Mouse (Mus musculus) activated CD4-positive, CD25-positive, alpha-beta regulatory T cell, adult 4 months (primary cell): ENCODE measurements around the gene Kremen2. TPM values are rescaled to one million over a fixed set of nuclear protein-coding genes. Genes with fewer than 3 reads are reported as not detected.

Source experiments
- ATAC-seq: one replicate; pipeline ENCODE4 v1.8.0; 2017
- polyA plus RNA-seq, 2 experiments: library from polyadenylated mRNA; unstranded; fragments of 100-300 nt; shearing (Covaris generic); gene quantifications; one replicate each; pipeline ENCODE4 v1.2.1; 2017

Kremen2 gene
- polyA plus RNA-seq, 2 experiments from 2014 or later: 0.71 to 1.2 TPM

DNA sequence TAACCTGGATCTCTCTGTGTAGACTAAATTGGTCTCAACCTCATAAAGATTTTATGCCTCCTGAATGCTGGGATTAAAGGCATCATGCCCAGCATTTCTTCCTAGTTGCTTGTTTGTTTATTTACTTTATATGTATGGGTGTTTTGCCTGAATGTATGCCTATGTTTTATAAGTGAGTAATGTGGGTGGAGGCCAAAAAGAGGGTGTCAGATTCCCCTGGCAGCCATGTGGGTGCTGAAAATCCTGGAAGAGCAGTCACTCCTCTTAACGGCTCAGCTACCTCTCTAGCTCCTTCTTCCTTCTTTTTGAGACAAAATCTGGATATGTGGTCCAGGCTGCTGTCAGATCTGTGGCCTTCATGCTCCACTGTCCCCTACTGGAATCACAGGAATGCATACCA lies 15.2 kb downstream of the Kremen2 start:
- ATAC-seq: no peak

- no peak for ATAC-seq
These were observed 18.9 kb downstream of the Kremen2 start for GRCm38 (mm10) chr17:23726758-23727142.

- peak; percentile 91 for ATAC-seq
These were observed 19.5 kb downstream of the Kremen2 start, which contains the start of gene Pkmyt1 for GRCm38 (mm10) chr17:23725999-23726757. Gene Pkmyt1, plus strand, starts transcription at chr17:23726336.

- ATAC-seq: no peak
These were observed 20.2 kb downstream of the Kremen2 start for GRCm38 (mm10) chr17:23725477-23725876.

DNA sequence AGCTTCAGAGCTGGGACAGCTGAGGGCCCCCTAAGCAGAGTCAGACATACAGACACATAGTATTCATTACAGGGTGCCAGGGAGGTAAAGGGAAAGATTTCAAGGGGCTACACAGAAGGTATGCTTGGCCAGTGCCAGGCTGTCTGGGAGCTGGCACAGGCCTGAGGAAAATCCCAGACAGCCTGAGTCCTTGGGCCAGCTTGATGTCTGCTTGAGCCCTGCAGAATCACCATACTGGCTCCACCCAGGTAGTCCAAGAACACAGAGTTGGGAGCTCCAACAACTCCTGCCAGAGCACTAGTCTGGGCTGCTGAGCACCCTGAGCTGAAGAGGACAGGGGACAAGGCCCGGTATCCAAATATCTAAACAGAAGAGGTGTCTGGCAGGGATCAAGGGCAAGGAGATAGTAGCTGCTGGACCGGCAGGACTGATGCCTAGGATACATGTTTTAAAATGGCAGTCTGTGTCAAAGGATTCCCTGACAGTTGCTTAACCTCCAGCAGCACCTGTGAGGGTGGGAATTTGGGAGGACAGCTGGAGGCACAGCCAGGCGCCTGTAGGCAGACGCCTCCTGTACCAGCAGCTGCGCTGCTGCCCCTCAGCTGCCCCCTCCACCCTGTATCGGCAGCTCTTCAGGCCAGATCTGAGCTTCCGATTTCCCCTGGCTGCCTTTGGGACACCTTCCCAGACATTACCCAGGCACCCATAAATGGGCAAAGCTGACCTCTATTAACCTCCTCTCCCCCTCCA lies 23.1 kb downstream of the Kremen2 start, which contains the start of gene 1520401A03Rik:
Gene 1520401A03Rik, minus strand, starts transcription at position 408 of the 750 bp plus-strand sequence.
- ATAC-seq: no peak

- ATAC-seq: no peak
These were observed 23.7 kb downstream of the Kremen2 start for GRCm38 (mm10) chr17:23721886-23722285.

GRCm38 (mm10) chr17:23719455-23719854 lies 26.2 kb downstream of the Kremen2 start:
- ATAC-seq: no peak

DNA sequence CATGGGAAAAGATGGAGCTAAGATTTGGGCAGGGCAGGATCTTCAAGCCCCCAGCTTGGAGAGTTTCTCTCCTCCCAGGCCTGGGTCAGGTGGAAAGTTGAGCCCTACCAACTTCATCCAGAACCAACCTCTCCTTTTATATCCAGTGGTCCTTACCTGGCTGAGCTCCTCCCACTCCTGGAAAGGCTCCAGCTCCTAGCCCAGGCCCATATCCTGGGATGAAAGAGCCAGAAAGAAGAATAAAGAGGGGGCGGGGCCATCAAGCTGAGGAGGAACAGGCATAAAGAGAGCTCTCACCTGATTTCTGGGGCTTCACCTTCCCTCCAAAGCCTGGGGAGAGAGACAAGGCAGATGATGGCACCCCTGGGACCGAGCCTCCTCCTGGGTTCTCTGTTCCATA lies 28.6 kb downstream of the Kremen2 start:
- ATAC-seq: no peak

GRCm38 (mm10) chr17:23706212-23706611 lies 39.4 kb downstream of the Kremen2 start:
- peak; percentile 69 for ATAC-seq

DNA sequence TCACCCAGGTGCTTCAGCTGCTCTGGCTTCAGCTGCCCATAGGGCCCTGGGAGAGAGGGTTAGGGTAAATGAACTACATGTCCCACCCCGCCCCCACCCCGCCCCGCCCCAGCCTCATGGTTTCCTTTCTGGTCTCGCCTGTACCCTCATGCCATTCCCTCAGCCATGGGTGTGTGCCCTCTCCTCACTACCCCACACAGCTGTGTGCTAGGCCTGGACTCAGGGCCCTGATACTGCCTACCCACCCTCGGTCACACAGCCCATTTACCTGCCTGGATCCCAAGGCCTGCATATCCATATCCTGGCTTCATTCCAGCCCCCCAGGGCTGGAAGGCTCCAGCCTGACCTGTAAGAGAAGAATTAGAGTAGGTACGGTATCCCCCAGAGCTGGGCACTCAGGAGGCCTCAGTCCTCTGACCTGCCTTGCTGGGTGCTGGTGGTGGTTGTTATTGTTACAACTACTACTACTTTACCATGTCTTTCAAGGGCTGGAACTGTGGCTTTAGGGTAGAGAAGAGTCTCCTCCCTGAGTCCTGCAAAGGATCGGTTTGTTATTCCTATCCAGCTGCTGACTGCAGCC lies 40.0 kb downstream of the Kremen2 start:
- ATAC-seq: no peak

GRCm38 (mm10) chr17:23704741-23705140 lies 40.9 kb downstream of the Kremen2 start:
- no peak for ATAC-seq

DNA sequence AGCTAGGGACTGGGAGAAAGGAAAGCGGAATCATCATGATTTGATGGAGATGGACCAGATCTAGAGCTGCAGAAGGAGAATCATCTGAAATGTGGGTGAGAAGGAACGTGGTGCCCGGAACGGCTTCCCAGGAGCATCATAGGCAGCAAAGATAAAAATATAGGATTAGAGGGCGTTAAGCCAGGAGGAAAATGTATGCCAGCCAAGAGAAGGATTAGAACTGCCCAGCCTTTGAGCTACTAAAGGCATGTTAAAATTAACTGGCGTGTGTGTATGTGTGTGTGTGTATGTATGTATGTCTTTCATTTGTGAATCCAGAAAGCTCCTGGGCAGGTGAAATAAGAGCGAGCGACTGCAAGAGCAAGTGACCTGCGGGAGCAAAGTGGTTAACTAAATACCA lies 42.3 kb downstream of the Kremen2 start:
- ATAC-seq: no peak

- ATAC-seq: peak; percentile 98
These were observed 45.6 kb downstream of the Kremen2 start for GRCm38 (mm10) chr17:23700079-23700478.

GRCm38 (mm10) chr17:23699131-23700077 lies 46.2 kb downstream of the Kremen2 start:
- ATAC-seq: no peak

GRCm38 (mm10) chr17:23695801-23696200 lies 49.8 kb downstream of the Kremen2 start:
- ATAC-seq: no peak

GRCm38 (mm10) chr17:23694491-23694890 lies 51.1 kb downstream of the Kremen2 start:
- no peak for ATAC-seq

Other genes with a start within 250 kb of the Kremen2 start
- 1 to 10 TPM; 4.3 to 4.9 TPM for gene Zfp213, start 181.6 kb downstream of the Kremen2 start, polyA plus RNA-seq
- not detected for gene Zfp13, start 146.3 kb downstream of the Kremen2 start, polyA plus RNA-seq
- gene Zscan10, start 145.0 kb downstream of the Kremen2 start, polyA plus RNA-seq: 1 to 10 TPM; 1.3 to 3.4 TPM
- 1 to 10 TPM; 1.0 to 2.0 TPM for gene Mmp25, start 100.6 kb downstream of the Kremen2 start, polyA plus RNA-seq
- under 1 TPM in 1 of 2 experiments, not detected in 1; 0.49 TPM for gene Bicdl2, start 85.3 kb downstream of the Kremen2 start, polyA plus RNA-seq
- gene Hcfc1r1, start 72.2 kb downstream of the Kremen2 start, polyA plus RNA-seq: 10 to 100 TPM; 62.9 to 71.5 TPM
- gene Thoc6, start 72.0 kb downstream of the Kremen2 start, polyA plus RNA-seq: 10 to 100 TPM; 35.6 to 37.7 TPM
- gene Tnfrsf12a, start 68.4 kb downstream of the Kremen2 start, polyA plus RNA-seq: 1 to 10 TPM; 5.6 to 6.5 TPM
- not detected for gene Cldn6, start 66.6 kb downstream of the Kremen2 start, polyA plus RNA-seq
- gene Cldn9, start 61.8 kb downstream of the Kremen2 start, polyA plus RNA-seq: not detected
- not detected for gene 1520401A03Rik, start 23.1 kb downstream of the Kremen2 start, polyA plus RNA-seq
- 10 to 100 TPM; 12.2 to 13.0 TPM for gene Pkmyt1, start 19.5 kb downstream of the Kremen2 start, polyA plus RNA-seq
- 1 to 10 TPM in 1 of 2 experiments, under 1 TPM in 1; 0.91 to 2.7 TPM for gene Paqr4, start 5.0 kb downstream of the Kremen2 start, polyA plus RNA-seq
- 10 to 100 TPM; 13.2 to 13.3 TPM for gene Flywch1, start 25.8 kb upstream of the Kremen2 start, polyA plus RNA-seq
- gene Flywch2, start 40.2 kb upstream of the Kremen2 start, polyA plus RNA-seq: 1 to 10 TPM; 2.2 to 3.2 TPM
- gene Srrm2, start 44.7 kb upstream of the Kremen2 start, polyA plus RNA-seq: 100 to 1,000 TPM; 234 to 326 TPM
- 100 to 1,000 TPM; 686 to 746 TPM for gene Elob, start 83.3 kb upstream of the Kremen2 start, polyA plus RNA-seq
- 1 to 10 TPM; 1.1 to 2.4 TPM for gene Prss33, start 90.2 kb upstream of the Kremen2 start, polyA plus RNA-seq
- gene Prss32, start 98.0 kb upstream of the Kremen2 start, polyA plus RNA-seq: 1 to 10 TPM in 1 of 2 experiments, not detected in 1; 2.6 TPM
- 10 to 100 TPM in 1 of 2 experiments, 1 to 10 TPM in 1; 6.4 to 10.5 TPM for gene Prss41, start 98.3 kb upstream of the Kremen2 start, polyA plus RNA-seq
- not detected for gene Prss21, start 122.2 kb upstream of the Kremen2 start, polyA plus RNA-seq
- gene Dcpp1, start 135.0 kb upstream of the Kremen2 start, polyA plus RNA-seq: not detected
- not detected for gene Dcpp2, start 135.0 kb upstream of the Kremen2 start, polyA plus RNA-seq
- gene Dcpp3, start 171.6 kb upstream of the Kremen2 start, polyA plus RNA-seq: not detected
- not detected for gene Sbp, start 195.8 kb upstream of the Kremen2 start, polyA plus RNA-seq
- not detected for gene Sbpl, start 209.4 kb upstream of the Kremen2 start, polyA plus RNA-seq
- under 1 TPM in 1 of 2 experiments, not detected in 1; 0.73 TPM for gene Prss30, start 234.7 kb upstream of the Kremen2 start, polyA plus RNA-seq